Mouse (Mus musculus): ENCODE measurements around the gene Ier5. TPM values are rescaled to one million over a fixed set of nuclear protein-coding genes. Genes with fewer than 3 reads are reported as not detected.
A peak's percentile ranks its signal among the peaks of the same experiment; 100 is the strongest.

The Ier5 gene
- polyA plus RNA-seq, 1 experiment from 2014 or later = 7.3 TPM

DNA sequence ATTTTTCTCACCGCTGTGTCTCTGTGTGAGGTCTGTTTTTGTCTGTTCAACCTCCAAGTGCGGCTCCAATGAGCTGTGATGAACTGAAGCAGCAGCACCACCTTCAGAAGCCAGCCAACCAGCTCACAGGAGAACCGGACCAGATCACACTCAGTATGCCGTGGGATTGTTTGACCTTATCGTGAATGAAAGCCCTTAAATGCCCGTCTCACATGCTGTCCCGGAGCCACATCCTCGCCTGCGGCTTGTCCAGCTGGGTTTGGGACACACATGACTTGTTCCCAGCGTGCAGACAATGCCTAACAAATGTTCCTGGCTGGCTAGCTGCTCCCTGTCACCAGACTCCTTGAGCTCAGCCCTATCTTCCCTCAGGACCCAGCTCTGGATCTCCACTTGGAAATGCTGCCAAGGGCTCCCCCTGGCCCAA, 47.7 kb downstream of the Ier5 start:
- no peak overlapping the region for H3K4me3 ChIP-seq (ENCODE audit: low read depth, low read length)
- 46% methylated on average over 10 of the region's 10 CpGs for WGBS (ENCODE audit: insufficient replicate concordance)
- H3K27me3 ChIP-seq (ENCODE audit: control insufficient read depth, insufficient read depth, low read length) = no peaks in the 10 kb centered on the region
- H3K4me2 ChIP-seq = no peak overlapping the region
- H3K27ac ChIP-seq (ENCODE audit: low read depth, low read length) = peak overlapping the region; percentile 36
- H3K36me3 ChIP-seq (ENCODE audit: control insufficient read depth, insufficient read depth, low read length) = no peaks in the 10 kb centered on the region
- no peaks in the 10 kb centered on the region for H3K9me3 ChIP-seq (replicated peaks; ENCODE audit: control insufficient read depth, low read length)
- H3K4me1 ChIP-seq (ENCODE audit: control insufficient read depth, insufficient read depth, low read length) = peaks cover 46% of the 10 kb centered on the region
- H3K9ac ChIP-seq (ENCODE audit: low read depth, low read length) = peak overlapping the region; percentile 40; the same call in 1 of the 2 replicates
- ATAC-seq (replicated peaks; ENCODE audit: insufficient number of reproducible peaks, low FRiP score, low TSS enrichment) = no peak

DNA sequence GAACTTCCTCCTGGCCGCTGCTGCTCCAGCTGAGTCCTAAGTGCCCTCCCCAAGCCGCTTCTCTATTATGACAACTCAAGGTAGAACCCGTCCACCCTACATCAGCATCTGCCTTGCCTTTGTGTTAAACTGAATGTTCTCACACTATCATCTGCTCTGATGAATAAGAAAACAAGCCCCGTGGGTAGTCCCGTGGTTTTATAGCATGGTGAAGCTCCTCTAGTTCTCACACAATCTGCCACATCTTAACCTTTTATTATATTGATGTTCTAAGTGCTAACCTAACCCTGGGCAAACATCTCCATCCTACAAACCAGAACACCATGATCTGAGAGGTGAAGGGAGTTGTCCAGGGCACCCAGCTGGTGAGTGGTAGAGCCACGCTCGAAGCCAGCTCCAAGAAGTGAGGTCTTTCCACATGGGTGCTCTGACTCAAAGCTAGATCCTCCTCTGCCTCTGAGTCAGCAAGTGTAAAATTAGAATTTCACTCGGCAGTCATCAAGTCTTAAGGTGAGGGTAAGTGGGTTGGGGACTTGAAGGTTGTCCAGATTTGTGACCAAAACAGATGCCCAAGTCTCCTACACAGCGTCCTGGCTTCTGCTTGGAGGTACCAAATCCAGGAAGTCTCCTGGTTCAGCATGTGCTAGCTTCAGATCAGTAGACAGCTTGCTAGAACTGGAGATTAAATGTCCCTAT, 48.4 kb downstream of the Ier5 start:
- Histone ChIP-seq H3K9ac (ENCODE audit: low read depth, low read length) (0 out of 2 replicates have a peak overlapping the region, but pooled peaks have one; percentile 22), H3K4me1 (ENCODE audit: control insufficient read depth, insufficient read depth, low read length) (peaks cover 46% of the 10 kb centered on the region), H3K4me3 (ENCODE audit: low read depth, low read length) (no peak overlapping the region), H3K4me2 (no peak overlapping the region), H3K36me3 (ENCODE audit: control insufficient read depth, insufficient read depth, low read length) (no peaks in the 10 kb centered on the region), H3K9me3 (replicated peaks; ENCODE audit: control insufficient read depth, low read length) (no peaks in the 10 kb centered on the region), H3K27ac (ENCODE audit: low read depth, low read length) (0 out of 2 replicates have a peak overlapping the region, but pooled peaks have one; percentile 15), H3K27me3 (ENCODE audit: control insufficient read depth, insufficient read depth, low read length) (no peaks in the 10 kb centered on the region)
- WGBS (ENCODE audit: insufficient replicate concordance) = 80% methylated on average over 9 of the region's 9 CpGs
- ATAC-seq (replicated peaks; ENCODE audit: insufficient number of reproducible peaks, low FRiP score, low TSS enrichment) = no peak

DNA sequence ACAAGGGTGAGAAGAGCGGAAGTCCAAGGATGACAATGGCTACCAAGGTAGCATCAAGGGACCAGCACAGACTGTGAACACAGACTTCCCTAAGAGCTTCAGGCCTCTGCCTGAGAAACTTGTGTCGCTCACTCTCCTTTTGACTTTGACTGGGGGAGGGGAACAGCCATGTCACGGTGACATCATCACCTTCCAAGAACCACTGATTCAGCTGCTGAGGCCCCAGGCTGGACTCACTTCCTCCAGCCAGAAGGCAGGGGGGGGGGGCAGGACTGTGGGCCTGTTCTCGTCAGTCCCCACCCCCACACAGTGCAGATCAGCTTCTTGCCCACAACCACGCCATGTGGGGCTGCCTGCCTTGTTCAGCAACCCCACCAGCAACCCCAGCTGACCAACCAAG, 49.3 kb downstream of the Ier5 start:
- Histone ChIP-seq H3K36me3 (ENCODE audit: control insufficient read depth, insufficient read depth, low read length) (no peaks in the 10 kb centered on the region), H3K4me2 (0 out of 2 replicates have a peak overlapping the region, but pooled peaks have one; percentile 11), H3K9me3 (replicated peaks; ENCODE audit: control insufficient read depth, low read length) (no peaks in the 10 kb centered on the region), H3K4me1 (ENCODE audit: control insufficient read depth, insufficient read depth, low read length) (peaks cover 46% of the 10 kb centered on the region), H3K4me3 (ENCODE audit: low read depth, low read length) (no peak overlapping the region), H3K27ac (ENCODE audit: low read depth, low read length) (peak overlapping the region; percentile 7; the same call in 1 of the 2 replicates), H3K27me3 (ENCODE audit: control insufficient read depth, insufficient read depth, low read length) (no peaks in the 10 kb centered on the region), H3K9ac (ENCODE audit: low read depth, low read length) (no peak overlapping the region)
- WGBS (ENCODE audit: insufficient replicate concordance) = 25% methylated on average over 5 of the region's 5 CpGs
- peak; percentile 77 for ATAC-seq (replicated peaks; ENCODE audit: insufficient number of reproducible peaks, low FRiP score, low TSS enrichment)

DNA sequence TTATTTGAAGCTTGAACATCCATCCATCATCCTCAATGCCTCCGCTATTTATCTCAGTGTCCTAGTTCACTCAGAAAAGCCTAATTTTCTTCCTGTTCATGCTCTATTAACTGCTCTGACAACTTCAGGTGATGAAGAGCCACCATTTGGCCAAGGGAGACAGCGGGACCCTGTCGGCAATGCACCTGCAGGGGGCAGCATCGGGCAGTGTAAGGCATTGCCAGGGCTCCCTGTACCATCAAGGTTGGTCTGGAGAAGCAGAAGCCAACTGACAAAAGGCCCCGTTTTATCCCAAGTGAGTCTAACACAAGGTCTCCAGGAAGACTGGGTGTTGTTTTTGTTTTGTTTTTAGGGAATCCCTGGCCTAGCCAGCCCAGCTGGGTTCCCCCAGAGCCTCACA, 50.5 kb downstream of the Ier5 start:
- WGBS (ENCODE audit: insufficient replicate concordance) = 4% methylated on average over 5 of the region's 5 CpGs
- Histone ChIP-seq H3K9ac (ENCODE audit: low read depth, low read length) (no peak overlapping the region), H3K27me3 (ENCODE audit: control insufficient read depth, insufficient read depth, low read length) (no peaks in the 10 kb centered on the region), H3K4me1 (ENCODE audit: control insufficient read depth, insufficient read depth, low read length) (peaks cover 44% of the 10 kb centered on the region), H3K36me3 (ENCODE audit: control insufficient read depth, insufficient read depth, low read length) (no peaks in the 10 kb centered on the region), H3K4me2 (no peak overlapping the region), H3K9me3 (replicated peaks; ENCODE audit: control insufficient read depth, low read length) (no peaks in the 10 kb centered on the region), H3K4me3 (ENCODE audit: low read depth, low read length) (no peak overlapping the region), H3K27ac (ENCODE audit: low read depth, low read length) (no peak overlapping the region)
- ATAC-seq (replicated peaks; ENCODE audit: insufficient number of reproducible peaks, low FRiP score, low TSS enrichment) = peak; percentile 70

Other genes with a start within 250 kb of the Ier5 start
- 0.32 and 0.66 TPM in 2 replicates for gene Cacna1e, start 215.1 kb downstream of the Ier5 start, polyA plus RNA-seq (2014; fragmentation: Nextera tagmentation; extraction: Ambion mirVana)
- 2.3 and 3.8 TPM in 2 replicates for gene Mr1, start 47.2 kb upstream of the Ier5 start, polyA plus RNA-seq (2014; fragmentation: Nextera tagmentation; extraction: Ambion mirVana)
- 62.1 and 62.8 TPM in 2 replicates for gene Stx6, start 59.1 kb upstream of the Ier5 start, polyA plus RNA-seq (2014; fragmentation: Nextera tagmentation; extraction: Ambion mirVana)
- gene BC034090, start 144.8 kb upstream of the Ier5 start, polyA plus RNA-seq (2014; fragmentation: Nextera tagmentation; extraction: Ambion mirVana) = 3.9 and 5.4 TPM in 2 replicates